Mouse (Mus musculus) stomach, embryonic 16.5 days (tissue): Measurements from ENCODE around the gene Cab39l. TPM values are rescaled to one million over a fixed set of nuclear protein-coding genes. Genes with fewer than 3 reads are reported as not detected.
A peak's percentile ranks its signal among the peaks of the same experiment; 100 is the strongest.
"Not testable (repeated sequence)": the region's sequence is repeated elsewhere in the genome, so short reads cannot be mapped to it uniquely, and the experiment has no call there.

Experiments used
- ATAC-seq: fragments of 200-750 bp; cut with Nextera tagmentation; 2 replicates; pipeline ENCODE4 v1.8.0; 2017; ENCODE audit warnings: moderate number of reproducible peaks, moderate TSS enrichment; ENCODE audit not compliant: insufficient read depth, low FRiP score
- H3K27ac ChIP-seq: fragments of 300-500 bp; sonication (generic); 2 replicates; pipeline ENCODE4 v1.5.1; 2014; ENCODE audit warnings: low read length
- H3K27me3 ChIP-seq: fragments of 300-500 bp; sonication (generic); 2 replicates; pipeline ENCODE4 v1.6.1; 2014; ENCODE audit warnings: low read length, control low read depth, mixed read lengths; ENCODE audit not compliant: control insufficient read depth, insufficient read depth
- H3K36me3 ChIP-seq: fragments of 300-500 bp; sonication (generic); 2 replicates; pipeline ENCODE4 v1.6.1; 2014; ENCODE audit warnings: low read length; ENCODE audit not compliant: control insufficient read depth, insufficient read depth
- H3K4me1 ChIP-seq: fragments of 300-500 bp; sonication (generic); 2 replicates; pipeline ENCODE4 v1.6.1; 2014; ENCODE audit warnings: low read length, control low read depth, mixed read lengths; ENCODE audit not compliant: control insufficient read depth, insufficient read depth
- H3K4me2 ChIP-seq: fragments of 300-500 bp; sonication (generic); 2 replicates; pipeline ENCODE4 v1.6.1; 2014; ENCODE audit warnings: low read depth, low read length, mixed read lengths
- H3K4me3 ChIP-seq: fragments of 300-500 bp; sonication (generic); replicated peaks from 2 replicates; pipeline ENCODE4 v1.5.1; 2014; ENCODE audit warnings: mild to moderate bottlenecking, low read length
- H3K9ac ChIP-seq: fragments of 300-500 bp; sonication (generic); 2 replicates; pipeline ENCODE4 v1.6.1; 2014; ENCODE audit warnings: low read length
- H3K9me3 ChIP-seq: fragments of 300-500 bp; sonication (generic); replicated peaks from 2 replicates; pipeline ENCODE4 v1.6.1; 2016; ENCODE audit warnings: low read length, control low read depth; ENCODE audit not compliant: control insufficient read depth
- WGBS: fragments of 180-500 bp; shearing (Covaris S2); extraction: QIAGEN DNeasy Blood & Tissue Kit; methylation state at CpG from one replicate; pipeline ENCODE4 v1.1.7; 2014; 5-methylcytosine and 5-hydroxymethylcytosine counted together
- polyA plus RNA-seq: library from polyadenylated mRNA; unstranded; fragments of >200 nt; fragmentation: Nextera tagmentation; extraction: Ambion mirVana; gene quantifications from 2 replicates; pipeline ENCODE4 v1.2.1, GENCODE M21; 2015

Cab39l gene
- polyA plus RNA-seq, 1 experiment from 2014 or later: 43.5 TPM

DNA sequence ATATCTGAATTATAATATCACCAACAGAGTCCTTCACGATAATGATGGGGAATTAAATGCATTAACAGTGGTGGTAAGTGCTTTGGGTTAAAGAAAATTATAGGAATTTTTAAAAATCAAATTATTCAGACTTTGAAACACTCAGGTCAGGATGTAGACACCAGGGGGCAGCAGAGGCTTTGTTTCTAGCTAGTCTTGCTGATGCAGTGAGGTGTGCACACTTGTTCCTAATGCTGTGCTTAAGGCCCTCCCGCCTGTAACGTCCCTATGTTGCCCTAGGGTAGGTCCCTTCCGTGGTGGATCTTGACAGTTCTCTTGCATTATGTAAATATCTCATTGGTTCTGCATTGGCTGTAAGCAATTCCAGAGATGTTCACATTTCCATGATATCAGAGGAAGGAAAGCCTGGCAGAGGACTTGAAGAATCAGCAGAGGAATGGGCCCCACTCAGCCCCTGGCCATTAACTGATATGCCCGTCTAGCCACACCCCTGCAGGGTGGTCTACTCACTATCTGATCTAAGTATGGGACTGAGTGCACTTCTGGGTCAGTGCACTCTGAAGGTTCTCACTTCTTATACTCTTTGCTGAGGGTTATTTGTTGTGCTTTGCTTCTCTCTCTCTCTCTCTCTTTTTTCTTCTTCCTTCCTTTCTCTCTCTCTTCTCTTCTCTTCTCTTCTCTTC, 165.0 kb downstream of the Cab39l start:
- Histone ChIP-seq H3K9me3 (no peaks in the 10 kb centered on the region), H3K4me3 (no peak overlapping the region), H3K27ac (no peak overlapping the region), H3K27me3 (no peaks in the 10 kb centered on the region; the same call in 1 of the 2 replicates), H3K9ac (no peak overlapping the region), H3K36me3 (no peaks in the 10 kb centered on the region), H3K4me2 (no peak overlapping the region), H3K4me1 (no peaks in the 10 kb centered on the region)
- 17% methylated on average over 5 of the region's 5 CpGs for WGBS
- no peak for ATAC-seq

DNA sequence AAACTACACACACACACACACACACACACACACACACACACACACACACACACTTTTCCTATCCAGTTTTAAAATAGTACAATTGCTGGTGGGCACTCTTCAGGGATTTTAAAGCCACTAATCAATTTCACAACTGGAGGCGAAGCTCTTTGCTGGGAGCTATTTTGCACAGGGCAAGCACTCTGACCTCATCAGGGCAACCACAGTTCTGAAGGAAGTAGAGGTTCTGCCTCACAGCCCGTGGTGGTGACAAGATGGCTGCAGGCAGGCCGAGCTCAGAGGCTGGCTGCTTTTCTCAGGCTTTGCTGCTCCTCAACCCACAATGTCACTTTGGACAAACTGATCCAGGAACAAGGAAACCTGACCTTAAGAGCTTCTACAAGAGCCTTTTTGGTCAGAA, 166.2 kb downstream of the Cab39l start:
- Histone ChIP-seq H3K27me3 (no peaks in the 10 kb centered on the region; the same call in 1 of the 2 replicates), H3K36me3 (no peaks in the 10 kb centered on the region), H3K9ac (no peak overlapping the region), H3K4me1 (no peaks in the 10 kb centered on the region), H3K4me3 (no peak overlapping the region), H3K27ac (no peak overlapping the region), H3K9me3 (no peaks in the 10 kb centered on the region), H3K4me2 (no peak overlapping the region)
- no peak for ATAC-seq
- WGBS: 47% methylated on average over 3 of the region's 3 CpGs

DNA sequence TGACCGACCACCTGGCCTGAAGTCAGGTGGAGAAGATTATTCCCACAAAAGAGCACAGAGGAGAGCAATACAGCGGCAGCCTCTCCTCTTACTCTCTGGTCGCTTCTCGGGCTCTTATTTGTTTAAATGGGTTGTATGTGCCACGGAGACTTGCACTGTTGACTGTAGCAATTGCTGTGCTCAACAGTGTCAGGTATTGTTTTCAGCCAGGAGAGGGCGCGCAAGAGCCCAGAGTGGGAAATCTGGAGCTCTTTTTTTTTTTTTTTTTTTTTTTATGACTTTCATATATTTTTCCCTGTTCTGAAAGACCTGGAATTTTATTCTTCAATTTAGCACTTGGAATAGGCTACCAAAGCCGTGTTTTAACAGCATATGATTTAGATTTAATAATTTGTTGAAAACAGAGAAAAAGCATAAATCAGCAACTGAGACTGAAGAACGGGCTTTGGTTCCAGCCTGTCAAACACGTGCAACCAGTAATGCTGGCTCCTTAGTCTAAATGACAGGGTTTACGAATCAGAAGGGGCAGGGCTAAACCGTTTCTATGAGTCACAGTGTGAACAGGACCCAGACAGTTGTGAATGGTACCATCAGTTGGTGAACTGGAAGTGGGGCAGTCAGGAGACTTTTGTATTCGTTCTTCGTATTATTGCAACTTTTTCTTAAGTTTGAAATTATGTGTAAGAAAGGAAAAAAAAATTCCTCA, 172.3 kb downstream of the Cab39l start:
- 44% methylated on average over 14 of the region's 14 CpGs for WGBS
- Histone ChIP-seq H3K9ac (no peak overlapping the region), H3K9me3 (no peaks in the 10 kb centered on the region), H3K36me3 (no peaks in the 10 kb centered on the region), H3K27ac (no peak overlapping the region), H3K4me2 (no peak overlapping the region), H3K27me3 (no peaks in the 10 kb centered on the region), H3K4me3 (no peak overlapping the region), H3K4me1 (no peaks in the 10 kb centered on the region)
- ATAC-seq: no peak

DNA sequence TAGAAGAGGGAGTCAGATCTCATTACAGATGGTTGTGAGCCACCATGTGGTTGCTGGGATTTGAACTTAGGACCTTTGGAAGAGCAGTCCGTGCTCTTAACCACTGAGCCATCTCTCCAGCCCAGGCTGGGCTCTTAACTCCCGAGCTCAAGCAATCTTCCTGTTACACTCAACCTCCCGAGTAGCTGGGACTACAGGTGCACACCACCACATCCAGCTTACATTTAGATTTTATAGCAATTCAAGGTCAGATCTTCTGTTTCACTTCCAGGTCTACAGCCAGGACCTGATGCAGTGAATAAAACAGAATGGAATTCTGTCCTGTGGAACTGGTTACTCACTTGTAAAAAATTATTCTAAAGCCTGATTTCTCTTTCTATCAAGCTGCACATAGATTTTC, 173.4 kb downstream of the Cab39l start:
- not testable (repeated sequence) for H3K27me3 ChIP-seq, H3K4me2 ChIP-seq, H3K4me3 ChIP-seq, H3K36me3 ChIP-seq, H3K9me3 ChIP-seq, H3K27ac ChIP-seq, ATAC-seq, H3K4me1 ChIP-seq, H3K9ac ChIP-seq
- WGBS: 79% methylated on average over 3 of the region's 3 CpGs

DNA sequence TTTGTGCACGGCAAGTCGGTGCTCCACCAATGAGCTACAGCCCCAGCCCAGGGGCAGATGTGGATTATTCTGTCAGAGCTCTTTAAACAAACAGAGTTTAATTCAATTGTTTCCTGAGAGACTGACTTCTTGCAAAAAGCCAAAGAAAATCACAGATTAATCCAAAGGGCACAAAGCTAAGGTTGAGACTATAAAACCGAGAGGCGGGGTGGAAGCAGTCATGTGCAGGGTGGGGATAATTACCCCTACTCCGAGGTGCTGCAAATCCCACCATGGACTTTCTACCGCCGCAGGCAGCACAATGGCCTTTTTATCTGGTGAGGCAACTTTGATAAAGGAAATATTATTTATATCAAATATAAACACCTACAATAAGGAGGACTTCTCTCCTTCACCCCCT, 176.0 kb downstream of the Cab39l start:
- Histone ChIP-seq H3K27me3 (no peaks in the 10 kb centered on the region), H3K9ac (no peak overlapping the region), H3K4me3 (no peak overlapping the region), H3K36me3 (no peaks in the 10 kb centered on the region), H3K4me1 (no peaks in the 10 kb centered on the region), H3K9me3 (no peaks in the 10 kb centered on the region), H3K27ac (no peak overlapping the region), H3K4me2 (no peak overlapping the region)
- no peak for ATAC-seq
- WGBS: 52% methylated on average over 7 of the region's 7 CpGs

DNA sequence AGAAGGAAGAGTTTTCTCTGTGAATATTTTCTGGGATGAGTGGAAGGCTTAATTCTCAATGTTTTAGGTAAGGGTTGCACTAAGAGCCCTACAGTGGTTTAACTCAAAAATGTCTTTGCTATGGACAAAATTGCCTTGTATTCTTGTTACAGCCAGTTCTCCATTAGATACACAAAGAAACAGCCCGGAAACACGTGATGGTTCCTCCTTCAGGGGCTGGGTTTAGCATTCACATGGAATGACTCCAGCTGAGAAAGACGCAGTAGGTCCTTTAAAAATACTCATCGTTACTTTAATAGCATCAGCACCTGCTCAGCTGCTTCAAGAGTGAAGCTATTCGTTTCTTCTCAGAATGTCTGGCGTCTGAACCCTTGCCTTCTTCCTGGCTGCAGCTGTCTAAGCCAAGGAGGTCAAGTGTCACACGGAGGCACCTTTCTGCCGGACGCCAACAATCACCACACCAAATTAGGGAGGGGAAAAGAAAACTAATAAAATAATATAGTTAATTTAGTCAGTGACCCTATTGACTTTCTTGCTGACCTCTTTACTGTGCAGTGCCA, 183.6 kb downstream of the Cab39l start:
- WGBS: 40% methylated on average over 9 of the region's 9 CpGs
- Histone ChIP-seq H3K9me3 (no peaks in the 10 kb centered on the region), H3K36me3 (no peaks in the 10 kb centered on the region), H3K27ac (no peak overlapping the region), H3K4me3 (no peak overlapping the region), H3K4me2 (no peak overlapping the region), H3K9ac (no peak overlapping the region), H3K4me1 (peaks cover 7% of the 10 kb centered on the region; the same call in 1 of the 2 replicates), H3K27me3 (peaks cover 8% of the 10 kb centered on the region; the same call in 1 of the 2 replicates)
- ATAC-seq: no peak

DNA sequence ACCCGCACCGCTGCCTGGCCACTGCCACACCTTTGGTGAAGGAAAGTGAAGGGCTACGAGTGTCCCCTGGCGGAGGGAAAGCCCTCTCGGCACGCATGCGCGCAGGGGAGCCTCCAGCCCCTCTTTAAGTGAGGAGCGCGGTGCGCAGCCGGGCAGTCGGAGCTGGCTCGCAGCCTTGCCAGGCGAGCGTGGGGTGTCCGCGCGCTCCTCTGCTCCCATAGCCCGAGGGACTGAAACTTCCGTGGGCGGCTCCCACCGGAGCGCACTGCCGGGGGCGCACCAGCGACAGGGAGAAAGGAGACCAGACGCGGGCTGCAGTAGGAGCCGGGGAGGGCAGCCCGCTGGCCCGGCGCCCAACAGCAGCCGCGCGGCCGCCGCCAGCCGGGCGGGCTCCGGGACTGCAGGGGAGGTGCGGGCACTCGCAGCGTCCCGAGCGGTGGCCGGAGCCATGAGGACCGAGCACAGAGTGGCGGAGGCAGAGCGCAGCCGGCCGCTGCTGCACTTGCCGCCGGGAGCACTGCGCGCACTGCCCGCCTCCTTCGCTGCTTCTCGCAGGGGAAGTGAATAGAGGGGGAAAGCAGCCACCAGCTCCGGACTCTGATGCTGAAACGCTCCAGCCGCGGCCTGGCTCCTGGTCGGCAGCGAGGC, 184.5 kb downstream of the Cab39l start, which contains the start of gene Shisa2:
Shisa2 (plus strand) TSS at position 151 of the 648 bp plus-strand sequence.
- peak within 1 kb of the TSS; percentile 79 for H3K4me2 ChIP-seq
- H3K27ac ChIP-seq: peak within 1 kb of the TSS; percentile 67
- H3K9me3 ChIP-seq: no peaks in the 10 kb centered on the region
- peak within 1 kb of the TSS; percentile 64 for H3K4me3 ChIP-seq
- H3K27me3 ChIP-seq: peaks cover 8% of the 10 kb centered on the region; the same call in 1 of the 2 replicates
- peak within 1 kb of the TSS; percentile 73 for H3K9ac ChIP-seq
- WGBS: under 1% methylated on average over 65 of the region's 65 CpGs
- H3K36me3 ChIP-seq: no peaks in the 10 kb centered on the region
- peaks cover 7% of the 10 kb centered on the region; the same call in 1 of the 2 replicates for H3K4me1 ChIP-seq
- peak; percentile 90 for ATAC-seq

DNA sequence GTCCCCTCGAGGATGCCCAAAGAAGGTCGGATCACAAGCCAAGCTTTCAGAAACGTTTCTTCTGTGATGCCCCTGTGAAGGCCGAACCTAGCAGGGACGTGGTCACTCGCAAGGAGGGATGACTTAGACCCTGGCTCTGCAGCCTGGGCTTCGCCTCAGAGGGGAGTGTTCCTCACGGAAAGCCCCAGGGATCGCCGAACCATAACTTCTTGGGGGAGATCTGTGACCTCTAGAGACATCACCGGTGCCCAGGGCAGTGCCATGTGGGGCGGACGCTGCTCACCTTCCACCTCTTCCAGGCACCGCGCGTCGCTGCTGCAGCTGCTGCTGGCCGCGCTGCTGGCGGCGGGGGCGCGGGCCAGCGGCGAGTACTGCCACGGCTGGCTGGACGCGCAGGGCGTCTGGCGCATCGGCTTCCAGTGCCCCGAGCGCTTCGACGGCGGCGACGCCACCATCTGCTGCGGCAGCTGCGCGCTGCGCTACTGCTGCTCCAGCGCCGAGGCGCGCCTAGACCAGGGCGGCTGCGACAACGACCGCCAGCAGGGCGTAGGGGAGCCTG, 185.1 kb downstream of the Cab39l start:
- Histone ChIP-seq H3K36me3 (no peaks in the 10 kb centered on the region), H3K27me3 (peaks cover 8% of the 10 kb centered on the region; the same call in 1 of the 2 replicates), H3K9ac (peak overlapping the region; percentile 73), H3K9me3 (no peaks in the 10 kb centered on the region), H3K4me1 (peaks cover 7% of the 10 kb centered on the region; the same call in 1 of the 2 replicates), H3K4me3 (peak overlapping the region; percentile 64), H3K4me2 (peak overlapping the region; percentile 79), H3K27ac (peak overlapping the region; percentile 67)
- under 1% methylated on average over 51 of the region's 51 CpGs for WGBS
- ATAC-seq: 0 out of 2 replicates have a peak, but pooled peaks have one; percentile 30
